Mouse (Mus musculus): ENCODE measurements around the gene Nop9.

Gene Nop9

DNA sequence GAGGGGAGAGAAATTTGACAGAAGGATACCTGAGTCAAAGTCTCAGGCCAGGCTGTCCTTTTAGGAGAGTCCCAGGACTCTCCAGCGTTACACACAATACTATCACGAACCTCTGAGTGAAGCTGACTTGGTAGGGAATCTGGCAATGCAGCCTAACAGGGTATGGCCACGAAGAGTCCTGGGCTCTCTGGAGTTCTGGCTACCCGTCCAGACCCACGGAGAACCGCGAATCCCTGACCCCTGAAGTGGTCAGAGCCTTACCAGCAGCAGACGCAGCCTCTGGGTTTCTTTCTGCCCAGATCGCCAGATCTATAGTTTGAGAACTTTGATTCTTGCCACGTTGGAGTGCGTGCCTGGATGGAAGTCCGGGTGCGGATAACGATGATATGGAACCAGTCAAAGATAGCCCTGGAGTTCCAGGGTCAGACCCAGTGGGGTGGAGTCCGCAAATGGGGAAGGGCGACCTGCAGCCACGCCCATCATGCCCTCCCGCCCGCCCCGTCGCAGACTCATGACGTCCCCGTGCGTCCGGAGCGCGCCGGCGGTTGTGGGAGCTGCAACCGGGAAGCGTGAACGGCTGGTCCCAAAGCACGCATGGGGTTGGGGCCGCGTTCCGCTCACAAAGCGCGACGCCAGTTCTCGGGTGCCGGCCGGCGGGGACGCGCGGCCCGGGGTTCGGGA, at the start of gene Nop9, which contains the start of gene Dhrs1:
Gene Nop9 (plus strand): TSS at position 514 of the 681 bp plus-strand sequence.
Gene Dhrs1 (minus strand): TSS at position 511 of the 681 bp plus-strand sequence.
- peak; percentile 79 for DNase-seq

- DNase-seq, result no peak
Measured at GRCm38 (mm10) chr14:55697226-55697625, 48.3 kb upstream of the Nop9 start.

- DNase-seq, result no peak
Measured at GRCm38 (mm10) chr14:55701131-55701530, 44.4 kb upstream of the Nop9 start.

DNA sequence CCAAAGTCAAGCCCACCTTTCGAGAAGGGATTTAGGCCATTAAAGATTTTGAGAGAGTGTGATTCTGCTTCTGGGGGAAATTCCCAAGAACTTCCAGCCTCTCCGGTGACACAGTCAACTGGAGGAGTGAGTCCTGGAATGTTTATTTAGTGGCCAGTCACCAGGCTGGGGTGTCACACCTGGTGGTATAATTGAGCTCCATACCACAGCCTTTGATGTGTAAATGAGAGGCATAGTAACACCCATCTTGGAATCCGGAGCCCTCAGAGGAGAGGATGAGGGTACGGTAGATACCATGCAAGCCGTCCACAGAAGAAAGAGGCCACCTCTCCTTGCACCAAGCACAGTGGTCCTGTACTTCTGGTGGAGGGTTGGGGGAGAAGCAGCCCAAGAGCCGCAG, 42.7 kb upstream of the Nop9 start:
- no peak for DNase-seq

GRCm38 (mm10) chr14:55706051-55706600, 39.4 kb upstream of the Nop9 start:
- no peak for DNase-seq

DNA sequence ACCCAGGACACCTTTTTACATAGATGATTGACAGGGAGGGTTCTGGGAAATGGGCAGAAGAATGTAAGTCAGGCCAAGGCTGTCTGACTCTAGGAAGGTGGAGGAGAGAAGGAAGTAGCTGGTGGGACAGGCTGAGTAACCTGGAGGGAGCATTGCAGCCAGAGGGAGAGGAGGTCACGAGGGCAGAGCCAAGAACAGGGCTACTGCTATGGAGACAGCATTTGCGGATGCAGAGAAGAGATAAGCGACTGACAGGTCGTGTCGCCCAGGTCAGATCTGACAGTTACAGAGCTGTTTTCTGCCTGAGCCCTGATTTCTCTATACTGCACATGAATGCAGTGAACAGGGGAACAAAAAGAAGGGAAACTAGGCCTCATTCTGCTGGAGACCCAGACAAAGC, 38.1 kb upstream of the Nop9 start:
- no peak for DNase-seq

DNA sequence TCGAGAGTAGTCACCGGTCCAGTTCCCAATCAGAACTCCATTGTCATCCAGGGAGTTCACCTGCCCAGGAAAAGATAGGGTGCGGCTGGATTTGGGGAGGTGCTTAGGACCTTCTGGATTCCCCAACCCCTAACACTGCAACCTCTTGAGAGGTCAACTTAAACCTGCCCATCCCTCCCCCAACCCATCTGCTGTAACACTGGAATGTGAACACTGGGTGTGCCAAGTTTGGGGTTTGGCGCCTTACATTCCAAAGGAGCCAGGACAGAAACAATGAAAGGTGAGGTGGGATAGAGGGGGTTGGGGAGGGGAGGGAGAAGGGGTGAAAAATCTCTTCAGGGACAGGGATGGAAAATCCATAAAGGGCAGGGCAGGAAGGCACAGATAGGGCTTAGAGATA, 36.0 kb upstream of the Nop9 start:
- DNase-seq, result no peak

GRCm38 (mm10) chr14:55711786-55712185, 33.7 kb upstream of the Nop9 start:
- DNase-seq, result no peak

DNA sequence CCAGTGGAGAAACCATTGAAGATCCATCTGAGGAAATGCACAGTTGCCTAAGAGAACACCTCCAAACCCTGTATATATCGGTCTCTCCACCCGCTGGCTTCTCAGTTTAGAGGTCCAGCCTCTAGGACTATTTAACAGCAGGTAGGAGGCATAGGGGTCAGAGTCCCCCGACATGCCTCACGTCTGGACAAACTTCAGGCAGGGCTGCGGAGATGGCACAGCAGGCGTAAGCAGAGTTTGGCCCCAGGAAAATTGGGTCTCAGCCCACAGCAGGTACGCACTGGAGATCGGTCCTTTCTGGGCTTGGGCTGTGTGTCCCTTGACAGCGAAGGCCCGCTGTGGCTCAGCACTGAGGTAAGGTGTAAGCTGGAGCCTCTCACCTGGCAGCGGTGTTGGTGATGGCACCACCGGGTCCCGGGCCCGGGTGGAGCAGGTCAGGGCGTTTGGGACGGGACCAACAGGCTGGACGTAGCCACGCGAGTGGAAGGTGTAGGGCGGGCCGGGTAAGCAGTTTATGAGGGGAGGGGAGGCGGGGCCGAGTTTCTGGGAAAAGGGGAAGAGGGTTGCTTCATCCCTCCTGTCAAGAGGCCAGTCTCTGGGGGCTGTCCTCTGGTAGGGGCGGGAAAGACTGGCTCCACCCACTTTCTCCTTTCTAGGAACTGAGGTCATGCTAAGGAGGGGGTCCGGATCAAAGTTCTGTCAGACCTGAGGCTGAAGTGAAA, 32.3 kb upstream of the Nop9 start:
- no peak for DNase-seq

GRCm38 (mm10) chr14:55713729-55714122, 31.8 kb upstream of the Nop9 start, which contains the start of gene Tgm1:
Gene Tgm1 (minus strand): TSS chr14:55713926.
- DNase-seq, result no peak

DNA sequence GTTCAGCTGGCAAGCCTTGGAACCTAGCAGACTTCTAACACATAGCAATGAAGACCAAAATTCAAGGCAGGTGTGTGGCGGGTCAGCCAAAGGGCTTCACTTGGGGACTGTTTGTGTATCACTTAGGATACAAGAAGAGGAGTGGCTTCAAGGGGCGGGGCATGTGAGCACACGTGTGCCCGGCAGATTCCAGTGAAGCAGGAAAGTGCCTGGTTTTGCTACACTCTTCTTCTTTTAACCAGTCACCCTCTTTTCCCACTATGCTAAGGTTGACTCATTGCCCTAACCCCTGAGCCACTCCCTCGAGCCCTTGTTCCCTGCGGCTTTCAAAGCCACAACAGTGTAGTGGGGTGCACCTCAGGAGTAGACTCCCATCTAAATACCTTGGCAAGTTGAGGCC, 30.6 kb upstream of the Nop9 start:
- no peak for DNase-seq

DNA sequence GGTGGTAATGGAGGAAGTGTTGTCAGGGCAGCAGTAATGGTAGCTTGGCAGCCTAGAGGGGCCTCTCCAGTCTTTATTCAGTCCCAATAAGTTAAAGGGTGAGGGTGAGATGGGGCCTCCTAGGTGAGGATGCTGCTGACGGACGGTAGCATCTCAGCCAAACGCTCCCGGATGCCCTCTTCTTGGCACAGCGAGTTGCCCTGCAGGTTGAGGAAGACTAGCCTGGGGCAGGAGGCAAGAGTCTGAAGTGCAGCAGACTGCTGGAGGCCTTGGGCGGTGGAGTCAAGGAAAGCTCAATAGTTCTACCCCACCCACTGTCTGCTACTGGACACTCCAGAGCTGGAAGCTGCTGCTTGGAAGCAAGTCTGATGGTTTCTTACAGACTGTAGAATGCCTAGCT, 29.2 kb upstream of the Nop9 start:
- no peak for DNase-seq

DNA sequence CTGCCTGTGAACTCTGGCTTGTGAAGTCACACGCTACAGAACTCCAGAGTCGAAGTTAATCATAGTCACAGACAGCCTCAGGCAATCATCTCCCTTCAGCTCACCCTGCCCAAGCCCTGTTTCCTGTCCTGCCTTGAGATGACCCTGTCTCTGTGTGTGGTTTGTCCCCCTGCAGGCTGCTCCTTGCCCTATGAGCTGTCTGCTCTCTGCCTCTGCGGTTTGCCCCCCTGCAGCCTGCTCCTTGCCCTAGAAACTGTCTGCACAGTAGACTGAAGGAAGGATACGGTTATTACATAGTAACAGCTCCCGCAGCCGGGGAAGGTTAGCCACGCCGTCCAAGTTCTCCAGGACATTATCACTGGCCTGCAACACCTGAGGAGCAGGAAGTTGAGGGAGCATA, 28.6 kb upstream of the Nop9 start:
- DNase-seq, result no peak

DNA sequence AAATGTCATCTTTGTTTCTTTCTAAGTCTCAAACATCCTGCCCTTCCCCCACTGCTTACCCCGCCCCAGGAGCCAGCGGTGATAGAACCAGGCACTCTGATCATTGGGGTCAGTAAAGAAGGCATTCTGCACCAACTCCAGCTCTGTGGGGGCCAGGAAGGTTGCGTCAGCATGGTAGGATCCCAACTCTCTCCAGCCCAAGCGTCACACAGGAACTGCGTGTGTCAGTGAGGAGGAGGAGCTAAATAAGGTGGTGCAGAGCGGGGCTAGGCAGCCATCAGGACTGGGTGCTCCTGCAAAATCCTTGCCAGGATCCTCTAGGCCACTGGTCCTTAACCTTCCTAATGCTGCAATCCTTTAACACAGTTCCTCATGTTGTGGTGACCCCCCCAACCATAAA, 25.8 kb upstream of the Nop9 start:
- no peak for DNase-seq

GRCm38 (mm10) chr14:55720666-55721065, 24.8 kb upstream of the Nop9 start:
- no peak for DNase-seq

GRCm38 (mm10) chr14:55721076-55721475, 24.4 kb upstream of the Nop9 start:
- peak; percentile 33 for DNase-seq

DNA sequence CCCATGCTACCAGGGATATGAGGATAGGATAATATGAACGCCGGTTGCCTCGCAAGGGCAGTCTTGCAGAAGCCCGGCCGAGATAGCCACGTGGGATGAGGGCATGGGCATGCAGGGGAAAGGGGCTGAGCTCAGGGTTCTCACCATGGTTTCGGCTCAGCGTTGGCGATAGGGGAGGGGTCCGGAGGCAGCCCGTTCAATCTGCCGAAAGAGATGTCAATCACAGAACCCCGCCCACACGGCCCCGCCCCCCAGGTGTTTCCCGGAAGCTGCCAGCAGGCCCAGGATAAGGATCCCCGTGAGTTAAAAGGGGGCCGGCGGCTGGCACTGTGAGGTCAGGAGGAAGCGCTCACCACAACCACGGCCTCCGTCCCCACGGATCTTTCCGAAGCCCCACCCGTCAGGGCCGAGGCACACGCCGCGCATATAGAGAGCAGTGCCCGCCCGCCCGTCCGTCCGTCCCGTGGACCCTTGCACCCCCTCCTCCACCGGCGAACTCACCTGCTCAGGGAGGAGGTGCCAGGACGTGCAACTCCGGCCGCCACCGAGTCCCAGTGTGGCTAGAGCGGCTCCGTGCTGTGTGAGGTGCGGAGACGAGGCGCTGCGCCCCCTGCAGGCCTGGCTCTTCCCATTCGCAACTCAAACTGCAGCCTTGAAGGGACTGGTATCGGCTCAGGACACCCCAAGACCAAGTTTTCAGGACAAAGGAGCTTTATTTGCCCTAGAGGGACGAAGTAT, 23.6 kb upstream of the Nop9 start, which contains the start of gene Rabggta:
Gene Rabggta (minus strand): TSS at position 564 of the 738 bp plus-strand sequence.
- DNase-seq, result peak; percentile 93

GRCm38 (mm10) chr14:55722438-55722945, 23.0 kb upstream of the Nop9 start:
- DNase-seq, result peak; percentile 29

DNA sequence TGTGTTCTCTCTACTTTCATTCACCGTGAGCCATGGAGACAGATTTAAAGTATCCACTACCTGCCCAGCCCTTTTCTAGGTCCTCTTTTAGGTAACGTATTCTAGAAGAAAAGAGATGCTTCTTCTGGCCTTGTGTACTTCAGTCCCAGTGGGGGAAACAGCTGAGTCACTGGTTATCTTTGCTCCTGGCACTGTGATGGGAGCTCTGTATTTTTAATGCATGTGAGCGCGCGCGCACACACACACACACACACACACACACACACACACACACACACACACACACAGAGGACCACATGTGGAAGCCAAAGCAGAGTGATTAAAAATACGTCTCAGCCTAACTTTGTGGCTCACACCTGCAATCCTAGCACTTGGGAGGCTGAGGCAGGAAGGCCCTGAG, 22.1 kb upstream of the Nop9 start:
- DNase-seq, result no peak

DNA sequence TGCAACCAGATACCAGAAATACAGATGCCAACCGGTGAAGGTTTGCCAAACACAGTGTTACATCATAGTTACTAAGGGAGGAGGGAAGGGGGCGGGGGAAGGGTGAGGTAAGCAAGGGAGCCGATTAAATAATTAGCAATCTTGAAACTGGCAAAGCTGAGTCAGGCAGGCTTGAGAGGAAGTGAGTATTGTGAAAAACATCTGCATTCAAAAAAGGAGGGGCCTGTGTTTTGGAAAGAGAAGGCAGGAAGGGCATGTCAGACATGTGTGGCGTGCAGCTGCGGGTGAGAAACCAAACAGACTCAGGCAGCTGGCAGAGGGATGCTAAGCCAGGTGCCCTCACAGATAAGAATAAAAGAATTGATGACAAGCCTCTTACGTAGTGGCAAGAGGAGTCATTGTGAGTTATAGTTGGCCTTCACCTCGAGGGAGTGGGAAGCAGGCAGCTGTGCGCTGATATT, 21.1 kb upstream of the Nop9 start:
- no peak for DNase-seq

DNA sequence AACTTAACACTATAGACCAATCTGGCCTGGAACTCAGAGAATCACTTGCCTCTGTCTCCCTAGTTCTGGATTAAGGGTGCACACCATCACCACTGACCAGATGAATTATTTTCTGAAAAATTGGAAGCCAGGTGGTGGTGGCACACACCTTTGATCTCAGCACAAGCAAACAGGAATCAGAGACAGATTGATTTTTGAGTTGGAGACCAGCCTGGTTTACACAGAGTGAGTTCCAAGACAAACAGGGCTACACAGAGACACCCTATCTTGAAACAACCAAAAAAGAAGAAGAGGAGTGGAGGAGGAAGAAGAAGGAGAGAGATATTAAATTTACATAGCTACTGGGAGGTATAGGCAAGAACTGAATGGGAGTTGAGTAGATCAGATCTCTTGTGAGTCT, 19.2 kb upstream of the Nop9 start:
- no peak for DNase-seq

GRCm38 (mm10) chr14:55727889-55728685, 17.4 kb upstream of the Nop9 start:
- DNase-seq, result no peak
